Mouse (Mus musculus) kidney, embryonic 15.5 days (tissue): ENCODE measurements around the gene Garnl3. TPM values are rescaled to one million over a fixed set of nuclear protein-coding genes. Genes with fewer than 3 reads are reported as not detected.
"Not testable (repeated sequence)": the region's sequence is repeated elsewhere in the genome, so short reads cannot be mapped to it uniquely, and the experiment has no call there.

ENCODE experiments used
- ATAC-seq: fragments of 200-750 bp; cut with Nextera tagmentation; replicated peaks from 2 replicates; pipeline ENCODE4 v1.8.0; 2017; ENCODE audit warnings: moderate TSS enrichment; ENCODE audit not compliant: low FRiP score
- H3K27ac ChIP-seq: fragments of 300-500 bp; sonication (generic); 2 replicates; pipeline ENCODE4 v1.5.1; 2015; ENCODE audit warnings: mild to moderate bottlenecking, inconsistent platforms
- H3K27me3 ChIP-seq: fragments of 300-500 bp; sonication (generic); 2 replicates; pipeline ENCODE4 v1.6.1; 2015; ENCODE audit warnings: inconsistent platforms
- H3K36me3 ChIP-seq: fragments of 300-500 bp; sonication (generic); 2 replicates; pipeline ENCODE4 v1.6.1; 2015; ENCODE audit warnings: inconsistent platforms
- H3K4me1 ChIP-seq: fragments of 300-500 bp; sonication (generic); 2 replicates; pipeline ENCODE4 v1.6.1; 2015; ENCODE audit warnings: inconsistent platforms
- H3K4me2 ChIP-seq: fragments of 300-500 bp; sonication (generic); 2 replicates; pipeline ENCODE4 v1.6.1; 2015; ENCODE audit warnings: moderate library complexity, mild to moderate bottlenecking, inconsistent platforms
- H3K4me3 ChIP-seq: fragments of 300-500 bp; sonication (generic); replicated peaks from 2 replicates; pipeline ENCODE4 v1.5.1; 2015; ENCODE audit warnings: mild to moderate bottlenecking, inconsistent platforms
- H3K9ac ChIP-seq: fragments of 300-500 bp; sonication (generic); 2 replicates; pipeline ENCODE4 v1.6.1; 2015; ENCODE audit warnings: mild to moderate bottlenecking, inconsistent platforms
- H3K9me3 ChIP-seq: fragments of 300-500 bp; sonication (generic); replicated peaks from 2 replicates; pipeline ENCODE4 v1.6.1; 2016; ENCODE audit warnings: inconsistent platforms
- WGBS: fragments of 180-500 bp; shearing (Covaris S2); methylation state at CpG from one replicate; pipeline ENCODE4 v1.1.7; 2015; ENCODE audit warnings: mixed read lengths; 5-methylcytosine and 5-hydroxymethylcytosine counted together
- polyA plus RNA-seq: library from polyadenylated mRNA; unstranded; fragments of >200 nt; fragmentation: Nextera tagmentation; extraction: Ambion mirVana; gene quantifications from 2 replicates; pipeline ENCODE4 v1.2.1, GENCODE M21; 2015

Garnl3 gene
- polyA plus RNA-seq, 1 experiment from 2014 or later = 14.0 TPM

- H3K4me1 ChIP-seq = no peaks in the 10 kb centered on the region
- no peak overlapping the region for H3K27ac ChIP-seq
- H3K4me3 ChIP-seq = no peak overlapping the region
- H3K9me3 ChIP-seq = no peaks in the 10 kb centered on the region
- H3K9ac ChIP-seq = no peak overlapping the region
- no peak for ATAC-seq
- H3K36me3 ChIP-seq = 0 out of 2 replicates have a peak, but pooled peaks cover 3% of the 10 kb centered on the region
- no peaks in the 10 kb centered on the region for H3K27me3 ChIP-seq
- WGBS = 83% methylated on average over 1 of the region's 1 CpGs
- H3K4me2 ChIP-seq = no peak overlapping the region
Observed at GRCm38 (mm10) chr2:33037429-33037828, 94.0 kb downstream of the Garnl3 start.

GRCm38 (mm10) chr2:33035297-33035696 is 96.2 kb downstream of the Garnl3 start:
- H3K27me3 ChIP-seq = no peaks in the 10 kb centered on the region

GRCm38 (mm10) chr2:33033281-33033680 is 98.2 kb downstream of the Garnl3 start:
- no peak overlapping the region for H3K4me3 ChIP-seq
- H3K27me3 ChIP-seq = no peaks in the 10 kb centered on the region
- no peak overlapping the region for H3K27ac ChIP-seq
- WGBS = 91% methylated on average over 7 of the region's 7 CpGs
- ATAC-seq = no peak
- 0 out of 2 replicates have a peak, but pooled peaks cover 3% of the 10 kb centered on the region for H3K36me3 ChIP-seq
- no peak overlapping the region for H3K9ac ChIP-seq
- no peak overlapping the region for H3K4me2 ChIP-seq
- H3K4me1 ChIP-seq = no peaks in the 10 kb centered on the region
- H3K9me3 ChIP-seq = no peaks in the 10 kb centered on the region

More at GRCm38 (mm10) chr2:33035297-33035696, 96.2 kb downstream of the Garnl3 start:
- Histone ChIP-seq H3K9ac (no peak overlapping the region), H3K4me1 (no peaks in the 10 kb centered on the region), H3K36me3 (0 out of 2 replicates have a peak, but pooled peaks cover 3% of the 10 kb centered on the region), H3K27ac (no peak overlapping the region), H3K4me2 (no peak overlapping the region), H3K4me3 (no peak overlapping the region), H3K9me3 (no peaks in the 10 kb centered on the region)
- no peak for ATAC-seq
- WGBS = 59% methylated on average over 1 of the region's 1 CpGs

GRCm38 (mm10) chr2:33032391-33033062 is 98.9 kb downstream of the Garnl3 start:
- ATAC-seq = no peak
- 0 out of 2 replicates have a peak, but pooled peaks cover 3% of the 10 kb centered on the region for H3K36me3 ChIP-seq
- 78% methylated on average over 5 of the region's 5 CpGs for WGBS

GRCm38 (mm10) chr2:33025040-33025439 is 106.4 kb downstream of the Garnl3 start:
- 65% methylated on average over 4 of the region's 4 CpGs for WGBS
- no peaks in the 10 kb centered on the region for H3K36me3 ChIP-seq
- ATAC-seq = peak; percentile 56; the same call in 1 of the 2 replicates
- H3K4me2 ChIP-seq = no peak overlapping the region
- H3K9ac ChIP-seq = no peak overlapping the region
- no peak overlapping the region for H3K27ac ChIP-seq
- H3K9me3 ChIP-seq = no peaks in the 10 kb centered on the region
- no peak overlapping the region for H3K4me3 ChIP-seq
- H3K27me3 ChIP-seq = no peaks in the 10 kb centered on the region
- H3K4me1 ChIP-seq = peaks cover 10% of the 10 kb centered on the region; the same call in 1 of the 2 replicates

More at GRCm38 (mm10) chr2:33032391-33033062, 98.9 kb downstream of the Garnl3 start:
- Histone ChIP-seq H3K4me1 (no peaks in the 10 kb centered on the region), H3K4me3 (no peak overlapping the region), H3K27me3 (no peaks in the 10 kb centered on the region), H3K27ac (no peak overlapping the region), H3K9ac (no peak overlapping the region), H3K4me2 (no peak overlapping the region), H3K9me3 (no peaks in the 10 kb centered on the region)

- Histone ChIP-seq H3K4me2 (no peak overlapping the region), H3K4me1 (peaks cover 10% of the 10 kb centered on the region; the same call in 1 of the 2 replicates)
- 56% methylated on average over 10 of the region's 10 CpGs for WGBS
Observed at GRCm38 (mm10) chr2:33024564-33024963, 106.9 kb downstream of the Garnl3 start.

GRCm38 (mm10) chr2:33022846-33023245 is 108.6 kb downstream of the Garnl3 start:
- no peak for ATAC-seq
- H3K27me3 ChIP-seq = no peaks in the 10 kb centered on the region
- H3K4me3 ChIP-seq = no peak overlapping the region
- H3K36me3 ChIP-seq = no peaks in the 10 kb centered on the region
- WGBS = 51% methylated on average over 6 of the region's 6 CpGs
- H3K4me1 ChIP-seq = peaks cover 10% of the 10 kb centered on the region; the same call in 1 of the 2 replicates
- no peak overlapping the region for H3K9ac ChIP-seq
- no peaks in the 10 kb centered on the region for H3K9me3 ChIP-seq
- no peak overlapping the region for H3K27ac ChIP-seq
- H3K4me2 ChIP-seq = no peak overlapping the region

More at GRCm38 (mm10) chr2:33024564-33024963, 106.9 kb downstream of the Garnl3 start:
- ATAC-seq = 0 out of 2 replicates have a peak, but pooled peaks have one; percentile 64
- Histone ChIP-seq H3K9me3 (no peaks in the 10 kb centered on the region), H3K27me3 (no peaks in the 10 kb centered on the region), H3K27ac (no peak overlapping the region), H3K36me3 (no peaks in the 10 kb centered on the region), H3K4me3 (no peak overlapping the region), H3K9ac (no peak overlapping the region)

GRCm38 (mm10) chr2:33018026-33018425 is 113.4 kb downstream of the Garnl3 start:
- no peaks in the 10 kb centered on the region for H3K27me3 ChIP-seq
- WGBS = 6% methylated on average over 6 of the region's 6 CpGs
- no peak overlapping the region for H3K9ac ChIP-seq
- ATAC-seq = no peak
- no peak overlapping the region for H3K4me3 ChIP-seq
- no peaks in the 10 kb centered on the region for H3K9me3 ChIP-seq
- H3K27ac ChIP-seq = no peak overlapping the region
- no peak overlapping the region for H3K4me2 ChIP-seq
- no peaks in the 10 kb centered on the region for H3K4me1 ChIP-seq
- H3K36me3 ChIP-seq = no peaks in the 10 kb centered on the region

GRCm38 (mm10) chr2:33017191-33017590 is 114.3 kb downstream of the Garnl3 start:
- no peaks in the 10 kb centered on the region for H3K27me3 ChIP-seq
- ATAC-seq = no peak
- H3K27ac ChIP-seq = no peak overlapping the region
- H3K4me3 ChIP-seq = no peak overlapping the region
- no peak overlapping the region for H3K4me2 ChIP-seq
- H3K9me3 ChIP-seq = no peaks in the 10 kb centered on the region
- WGBS = 87% methylated on average over 2 of the region's 2 CpGs
- no peaks in the 10 kb centered on the region for H3K4me1 ChIP-seq
- no peaks in the 10 kb centered on the region for H3K36me3 ChIP-seq
- no peak overlapping the region for H3K9ac ChIP-seq

- no peak for ATAC-seq
- Histone ChIP-seq H3K9me3 (no peaks in the 10 kb centered on the region), H3K36me3 (no peaks in the 10 kb centered on the region), H3K27me3 (no peaks in the 10 kb centered on the region), H3K9ac (no peak overlapping the region), H3K4me1 (no peaks in the 10 kb centered on the region), H3K4me3 (no peak overlapping the region), H3K4me2 (no peak overlapping the region), H3K27ac (no peak overlapping the region)
- 92% methylated on average over 5 of the region's 5 CpGs for WGBS
Observed at GRCm38 (mm10) chr2:33014877-33015276, 116.6 kb downstream of the Garnl3 start.

GRCm38 (mm10) chr2:33009055-33009454 is 122.4 kb downstream of the Garnl3 start:
- H3K27me3 ChIP-seq, H3K4me2 ChIP-seq, H3K27ac ChIP-seq, H3K4me1 ChIP-seq, H3K4me3 ChIP-seq, H3K36me3 ChIP-seq, H3K9ac ChIP-seq, ATAC-seq, H3K9me3 ChIP-seq: not testable (repeated sequence)
- 87% methylated on average over 4 of the region's 4 CpGs for WGBS

- Histone ChIP-seq H3K4me3 (no peak overlapping the region), H3K9me3 (no peaks in the 10 kb centered on the region), H3K4me1 (no peaks in the 10 kb centered on the region)
Observed at GRCm38 (mm10) chr2:33005041-33005440, 126.4 kb downstream of the Garnl3 start.

More at GRCm38 (mm10) chr2:33005041-33005440, 126.4 kb downstream of the Garnl3 start:
- no peak for ATAC-seq
- 0 out of 2 replicates have a peak, but pooled peaks cover 5% of the 10 kb centered on the region for H3K36me3 ChIP-seq
- H3K4me2 ChIP-seq = no peak overlapping the region
- H3K27ac ChIP-seq = no peak overlapping the region
- no peak overlapping the region for H3K9ac ChIP-seq
- WGBS = 78% methylated on average over 5 of the region's 5 CpGs
- H3K27me3 ChIP-seq = no peaks in the 10 kb centered on the region
